8 mouse cellular contexts compared by ENCODE assay signal in the genomic region with DNA sequence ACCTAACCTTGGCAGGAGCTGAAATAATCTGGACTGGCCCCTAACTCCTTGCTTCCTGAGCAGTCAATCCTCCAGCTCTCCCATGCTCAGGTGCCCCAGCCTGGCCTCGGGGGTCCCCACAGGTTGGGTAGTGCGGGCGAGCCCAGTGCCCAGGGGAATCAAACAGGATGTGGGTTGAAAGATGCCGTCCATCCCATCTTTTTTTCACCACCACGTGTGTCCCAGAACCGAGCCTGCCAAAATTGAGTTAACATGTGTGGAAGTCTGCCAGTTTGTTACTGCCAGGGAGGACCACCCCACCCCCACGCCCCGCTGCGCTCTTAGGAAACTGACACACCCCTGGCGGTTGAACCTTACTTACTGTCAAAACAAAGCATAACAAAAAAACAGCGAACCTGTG. TPM values are rescaled to one million over a fixed set of nuclear protein-coding genes. Genes with fewer than 3 reads are reported as not detected.
A peak's percentile ranks its signal among the peaks of the same experiment; 100 is the strongest.
DNase-seq lines count a peak whose midpoint lies in the region; ATAC-seq and TF ChIP-seq lines count a peak whose summit lies in the region.

No protein-coding gene starts in this region.

- peak overlapping the region; percentile 51 for H3K9ac ChIP-seq in embryonic facial prominence, embryonic 15.5 days
- H3K9ac ChIP-seq in hindbrain, postnatal 0 days (replicated peaks; ENCODE audit: low read length), result no peak overlapping the region
- H3K9ac ChIP-seq in liver, embryonic 14.5 days (replicated peaks), result peak overlapping the region; percentile 78
- H3K9ac ChIP-seq in neural tube, embryonic 13.5 days, result peak overlapping the region; percentile 77

- peak; percentile 26 for DNase-seq in retina, postnatal 1 day
- DNase-seq in retina, embryonic 14.5 days (ENCODE audit: low spot score), result no peak
- DNase-seq in hindbrain, postnatal 0 days (ENCODE audit: low spot score), result peak; percentile 61
- DNase-seq in liver, embryonic 14.5 days (ENCODE audit: low read depth in 3 of 3, low spot score in 3 of 3), result no peak
- no peak for DNase-seq in layer of hippocampus, adult 18-20 months (ENCODE audit: low spot score in 2 of 2)
- no peak for DNase-seq in left cerebral cortex, adult 18-20 months (ENCODE audit: low spot score in 2 of 2)

- H3K4me2 ChIP-seq in embryonic facial prominence, embryonic 15.5 days (replicated peaks), result peak overlapping the region; percentile 85
- H3K4me2 ChIP-seq in hindbrain, postnatal 0 days (ENCODE audit: low read depth, low read length), result peak overlapping the region; percentile 56
- H3K4me2 ChIP-seq in liver, embryonic 14.5 days (ENCODE audit: low read depth), result peak overlapping the region; percentile 93
- H3K4me2 ChIP-seq in neural tube, embryonic 13.5 days, result peak overlapping the region; percentile 65

- 0 out of 2 replicates have a peak, but pooled peaks have one; percentile 8 for TF ChIP-seq EP300 in liver, embryonic 14.5 days (IDR thresholded peaks at IDR 0.05; ENCODE audit: low read depth)

- peak overlapping the region; percentile 66 for H3K4me3 ChIP-seq in embryonic facial prominence, embryonic 15.5 days (replicated peaks)
- H3K4me3 ChIP-seq in hindbrain, postnatal 0 days (ENCODE audit: low read length), result peak overlapping the region; percentile 57
- peak overlapping the region; percentile 81 to 82 for H3K4me3 ChIP-seq in liver, embryonic 14.5 days (ENCODE audit: insufficient read depth in 1 of 2, low read depth in 2 of 2, low read length in 2 of 2)
- peak overlapping the region; percentile 63 for H3K4me3 ChIP-seq in neural tube, embryonic 13.5 days

- 2% methylated on average over 11 of the region's 11 CpGs for WGBS in embryonic facial prominence, embryonic 15.5 days
- WGBS in hindbrain, postnatal 0 days, result under 1% methylated on average over 11 of the region's 11 CpGs
- WGBS in liver, embryonic 14.5 days (ENCODE audit: insufficient replicate concordance), result 2% methylated on average over 11 of the region's 11 CpGs
- 4% methylated on average over 11 of the region's 11 CpGs for WGBS in neural tube, embryonic 13.5 days

- H3K27ac ChIP-seq in embryonic facial prominence, embryonic 15.5 days (replicated peaks), result no peak overlapping the region
- H3K27ac ChIP-seq in hindbrain, postnatal 0 days, result no peak overlapping the region
- H3K27ac ChIP-seq in liver, embryonic 14.5 days, result no peak overlapping the region
- H3K27ac ChIP-seq in neural tube, embryonic 13.5 days (replicated peaks), result no peak overlapping the region

- ATAC-seq in embryonic facial prominence, embryonic 15.5 days (ENCODE audit: insufficient number of reproducible peaks, low FRiP score, low TSS enrichment, low read depth), result peak; percentile 6; the same call in 1 of the 2 replicates
- 0 out of 2 replicates have a peak, but pooled peaks have one; percentile 36 for ATAC-seq in hindbrain, postnatal 0 days
- peak; percentile 20; the same call in 1 of the 2 replicates for ATAC-seq in liver, embryonic 14.5 days (ENCODE audit: insufficient read depth)
- peak; percentile 50 for ATAC-seq in neural tube, embryonic 13.5 days (ENCODE audit: low read depth)

- H3K36me3 ChIP-seq in embryonic facial prominence, embryonic 15.5 days, result no peaks in the 10 kb centered on the region
- no peaks in the 10 kb centered on the region for H3K36me3 ChIP-seq in hindbrain, postnatal 0 days (ENCODE audit: insufficient read depth, low read length)
- H3K36me3 ChIP-seq in liver, embryonic 14.5 days (replicated peaks; ENCODE audit: control insufficient read depth, insufficient read depth, low read depth), result no peaks in the 10 kb centered on the region
- no peaks in the 10 kb centered on the region for H3K36me3 ChIP-seq in neural tube, embryonic 13.5 days

- peaks cover 19% of the 10 kb centered on the region for H3K4me1 ChIP-seq in embryonic facial prominence, embryonic 15.5 days
- H3K4me1 ChIP-seq in hindbrain, postnatal 0 days (ENCODE audit: insufficient read depth, low read length), result no peaks in the 10 kb centered on the region
- peaks cover 11 to 29% of the 10 kb centered on the region in 2 experiments for H3K4me1 ChIP-seq in liver, embryonic 14.5 days (replicated peaks; ENCODE audit: control insufficient read depth in 2 of 2, insufficient read depth in 2 of 2, low read length in 1 of 2)
- peaks cover 22% of the 10 kb centered on the region for H3K4me1 ChIP-seq in neural tube, embryonic 13.5 days (replicated peaks)

- peak; percentile 33; the same call in 1 of the 2 replicates for TF ChIP-seq CTCF in hindbrain, postnatal 0 days (IDR thresholded peaks at IDR 0.05; ENCODE audit: low read depth)
- peak; percentile 55 for TF ChIP-seq CTCF in liver, embryonic 14.5 days (IDR thresholded peaks at IDR 0.05; ENCODE audit: low read depth)

- peaks cover 13% of the 10 kb centered on the region for H3K27me3 ChIP-seq in embryonic facial prominence, embryonic 15.5 days
- no peaks in the 10 kb centered on the region for H3K27me3 ChIP-seq in hindbrain, postnatal 0 days (ENCODE audit: insufficient read depth, low read length)
- H3K27me3 ChIP-seq in liver, embryonic 14.5 days (ENCODE audit: control insufficient read depth, insufficient read depth, low read length), result no peaks in the 10 kb centered on the region
- peaks cover 50% of the 10 kb centered on the region for H3K27me3 ChIP-seq in neural tube, embryonic 13.5 days

- no peaks in the 10 kb centered on the region for H3K9me3 ChIP-seq in embryonic facial prominence, embryonic 15.5 days (replicated peaks)
- no peaks in the 10 kb centered on the region for H3K9me3 ChIP-seq in hindbrain, postnatal 0 days (ENCODE audit: low read length)
- H3K9me3 ChIP-seq in liver, embryonic 14.5 days (ENCODE audit: control insufficient read depth, low read length), result no peaks in the 10 kb centered on the region
- no peaks in the 10 kb centered on the region for H3K9me3 ChIP-seq in neural tube, embryonic 13.5 days

RNA-seq across cellular contexts. Expression of a gene that starts 0.8 kb away (rescaled TPM):
- 9.9 and 10.0 TPM in 2 replicates for polyA plus RNA-seq in embryonic facial prominence, embryonic 15.5 days (2015; fragmentation: Nextera tagmentation; extraction: Ambion mirVana)
- 7.8 and 10.6 TPM in 2 replicates for total RNA-seq in hindbrain, postnatal 0 days (2014; rRNA removed)
- polyA plus RNA-seq in hindbrain, postnatal 0 days (2015; fragmentation: Nextera tagmentation; extraction: Ambion mirVana), result 5.8 and 7.0 TPM in 2 replicates
- 6.0 and 6.2 TPM in 2 replicates for polyA plus RNA-seq in liver, embryonic 14.5 days (2012; rRNA removed)
- polyA plus RNA-seq in liver, embryonic 14.5 days (2014; fragmentation: Nextera tagmentation; extraction: Ambion mirVana), result 3.6 TPM in 2 replicates
- polyA plus RNA-seq in neural tube, embryonic 13.5 days (2015; fragmentation: Nextera tagmentation; extraction: Ambion mirVana), result 9.5 and 10.7 TPM in 2 replicates
- total RNA-seq in layer of hippocampus, adult 18-20 months (2021), result 1 to 10 TPM; 8.7 to 8.8 TPM
- total RNA-seq in left cerebral cortex, adult 18-20 months (2021), result 10 to 100 TPM; 18.2 to 19.6 TPM

RNA-seq across cellular contexts. Expression of a gene that starts 29.7 kb away (rescaled TPM):
- 0.24 and 0.28 TPM in 2 replicates for polyA plus RNA-seq in embryonic facial prominence, embryonic 15.5 days (2015; fragmentation: Nextera tagmentation; extraction: Ambion mirVana)
- 25.9 and 31.9 TPM in 2 replicates for total RNA-seq in hindbrain, postnatal 0 days (2014; rRNA removed)
- polyA plus RNA-seq in hindbrain, postnatal 0 days (2015; fragmentation: Nextera tagmentation; extraction: Ambion mirVana), result 2.3 and 2.5 TPM in 2 replicates
- polyA plus RNA-seq in liver, embryonic 14.5 days (2012; rRNA removed), result 0.01 and 0.04 TPM in 2 replicates
- 0.04 TPM in 1 of 2 replicates, not detected in the other for polyA plus RNA-seq in liver, embryonic 14.5 days (2014; fragmentation: Nextera tagmentation; extraction: Ambion mirVana)
- polyA plus RNA-seq in neural tube, embryonic 13.5 days (2015; fragmentation: Nextera tagmentation; extraction: Ambion mirVana), result 2.2 and 2.5 TPM in 2 replicates
- 10 to 100 TPM; 37.4 to 40.7 TPM for total RNA-seq in layer of hippocampus, adult 18-20 months (2021)
- total RNA-seq in left cerebral cortex, adult 18-20 months (2021), result 10 to 100 TPM; 56.6 to 57.9 TPM

Comparison
In these comparisons a context has a peak if more than half of its experiments do, and no peak if none do; other contexts are left out.
1. DNase-seq: peak in retina, postnatal 1 day (single experiment) and hindbrain, postnatal 0 days (single experiment); none in retina, embryonic 14.5 days (single experiment), liver, embryonic 14.5 days (0 of 3), layer of hippocampus, adult 18-20 months (0 of 2) and left cerebral cortex, adult 18-20 months (0 of 2).
2. Peak in every context shown above with its lines, with median percentiles within 50 percentile points of each other: ATAC-seq, H3K4me2 ChIP-seq and H3K4me3 ChIP-seq.